Mouse (Mus musculus) kidney, adult 10 weeks (tissue): Measurements from ENCODE around the gene Fpr-rs3. TPM values are rescaled to one million over a fixed set of nuclear protein-coding genes. Genes with fewer than 3 reads are reported as not detected.

Source experiments
- polyA plus RNA-seq: library from polyadenylated mRNA; stranded (reverse); fragments of 350-450 nt; fragmentation: Illumina TruSeq; extraction: RNeasy Lipid Tissue Mini Kit (QIAGEN cat#74804); gene quantifications from one replicate; pipeline ENCODE4 v1.2.3, GENCODE M21; 2014; ENCODE audit warnings: low read depth, low replicate concordance

Gene Fpr-rs3
- polyA plus RNA-seq: not detected

GRCm38 (mm10) chr17:20624777-20625176 is at the start of gene Fpr-rs3:
TSS of gene Fpr-rs3 (minus strand) at chr17:20624877.

DNA sequence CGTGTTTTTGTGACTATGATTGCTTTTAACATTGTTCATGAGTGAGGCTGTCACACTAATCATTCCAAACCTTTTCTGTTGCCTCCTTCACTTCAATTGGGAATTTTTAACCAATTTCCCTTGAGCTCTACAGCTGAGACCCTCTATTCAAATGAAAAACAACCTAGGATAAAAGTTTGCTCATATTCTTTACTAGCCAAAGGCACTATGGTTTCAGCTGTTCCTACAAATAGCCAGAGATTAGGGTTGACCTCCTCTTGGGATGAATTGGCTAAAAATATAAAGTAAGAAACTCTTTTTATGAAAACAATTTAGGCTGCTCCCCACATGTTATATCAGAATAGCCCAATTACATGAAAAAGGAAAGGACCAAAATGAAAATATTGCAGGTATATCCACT is 28.4 kb downstream of the Fpr-rs3 start, which contains the start of gene Vmn2r110:
Gene Vmn2r110 (minus strand): TSS at position 101 of the 400 bp plus-strand sequence.

Other genes with a start within 250 kb of the Fpr-rs3 start
- gene Vmn1r224, start 210.7 kb downstream of the Fpr-rs3 start, polyA plus RNA-seq: not detected
- not detected for gene Vmn2r108, start 143.5 kb downstream of the Fpr-rs3 start, polyA plus RNA-seq
- gene Vmn1r225, start 126.7 kb downstream of the Fpr-rs3 start, polyA plus RNA-seq: not detected
- gene Vmn2r109, start 60.1 kb downstream of the Fpr-rs3 start, polyA plus RNA-seq: not detected
- not detected for gene Vmn2r110, start 28.5 kb downstream of the Fpr-rs3 start, polyA plus RNA-seq
- not detected for gene Vmn1r226, start 58.0 kb upstream of the Fpr-rs3 start, polyA plus RNA-seq
- not detected for gene Vmn1r227, start 105.0 kb upstream of the Fpr-rs3 start, polyA plus RNA-seq
- not detected for gene Vmn1r228, start 161.3 kb upstream of the Fpr-rs3 start, polyA plus RNA-seq
- not detected for gene Vmn1r229, start 186.7 kb upstream of the Fpr-rs3 start, polyA plus RNA-seq
- gene Vmn1r230, start 215.6 kb upstream of the Fpr-rs3 start, polyA plus RNA-seq: not detected